Mouse (Mus musculus) heart, adult 2 months (tissue): ENCODE data around the gene Mfsd14b.

ENCODE experiments used
- CTCF ChIP-seq: fragments of 200-600 bp; IDR thresholded peaks from 2 replicates; pipeline ENCODE4 v1.8.1; 2022; ENCODE audit warnings: antibody characterized with exemption, mild to moderate bottlenecking, moderate library complexity
- POLR2A ChIP-seq: fragments of 200-500 bp; IDR thresholded peaks from 2 replicates; pipeline ENCODE4 v1.6.1; 2011; ENCODE audit warnings: mild to moderate bottlenecking, low read depth, low read length, control low read depth; ENCODE audit not compliant: insufficient read depth

DNA sequence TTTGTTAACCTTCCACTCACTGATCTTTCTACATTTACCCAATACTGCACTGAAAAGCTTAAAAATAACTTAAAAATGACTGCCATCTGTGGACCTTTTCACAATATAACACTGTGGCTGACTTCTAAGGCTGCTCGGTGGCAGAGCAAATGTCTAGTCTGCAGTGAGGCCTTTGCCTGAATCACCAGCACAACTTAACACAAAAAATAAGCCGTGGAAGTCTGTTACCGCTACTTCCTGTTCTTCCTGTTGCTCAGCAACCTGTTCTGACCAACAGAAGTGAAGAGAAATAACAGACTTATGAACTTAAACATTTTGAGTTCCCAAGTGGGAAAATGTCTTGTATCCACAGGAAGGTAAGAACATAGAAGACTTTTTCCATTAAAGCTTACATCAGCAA lies 11.5 kb downstream of the Mfsd14b start:
- TF ChIP-seq CTCF, result no peak
- TF ChIP-seq POLR2A, result no peak
